In genomic region chr6:35084927-35085326, GRCm38 (mm10) we compare ENCODE assay signal across 16 mouse cellular contexts. TPM values are rescaled to one million over a fixed set of nuclear protein-coding genes. Genes with fewer than 3 reads are reported as not detected.
DNase-seq lines count a peak whose midpoint lies in the region; ATAC-seq lines count a peak whose summit lies in the region.
"Had no signal": no experiment of that assay in that cellular context is flagged by ENCODE, and none has a peak within 500 bp of the region (broad histone marks: within the 10 kb centered on the region; RNA-seq: fewer than 3 reads in every experiment).

No protein-coding gene starts in this region.

- peak; percentile 7 for DNase-seq in adrenal gland, postnatal 14 days
- DNase-seq in adrenal gland, postnatal 25 days = no peak
- peak; percentile 6 for DNase-seq in gastrocnemius, postnatal 10 days
- no peak for DNase-seq in gastrocnemius, adult 8-10 months (ENCODE audit: low spot score in 2 of 2)
- peak; percentile 20 for DNase-seq in cerebellum, adult 9-10 months
- no peak for DNase-seq in right cerebral cortex, postnatal 10 days (ENCODE audit: low spot score in 2 of 2)
- no peak for DNase-seq in layer of hippocampus, postnatal 25 days (ENCODE audit: extremely low spot score in 1 of 2, low spot score in 1 of 2)
- DNase-seq: adrenal gland, adult 8-10 months; embryo, embryonic 11 days; heart, adult 18-20 months; kidney, adult 11 months; kidney, postnatal 4 days; lung, postnatal 4 days; thymus, adult 2 months had no signal

- ATAC-seq in erythroblast, adult 5-6 weeks (replicated peaks; ENCODE audit: low FRiP score, poor library complexity, severe bottlenecking) = peak; percentile 49
- ATAC-seq: activated CD4-positive, CD25-positive, alpha-beta regulatory T cell, adult 4 months had no signal

RNA-seq across cellular contexts. Expression of gene Cnot4, which starts 48.6 kb away (rescaled TPM):
- total RNA-seq in adrenal gland, postnatal 14 days (2021) = 24.2 and 24.7 TPM in 2 replicates
- 25.0 and 35.4 TPM in 2 replicates for total RNA-seq in adrenal gland, postnatal 25 days (2021)
- 10 to 100 TPM; 18.4 to 25.2 TPM for total RNA-seq in gastrocnemius, postnatal 10 days (2021)
- total RNA-seq in gastrocnemius, adult 8-10 months (2022) = 10 to 100 TPM; 25.7 to 29.1 (median 26.4) TPM
- 55.8 and 71.1 TPM in 2 replicates for total RNA-seq in erythroblast, adult 5-6 weeks (2015; ENCODE audit: low replicate concordance)
- total RNA-seq in erythroblast, adult 5-6 weeks (2017; ENCODE audit: low replicate concordance) = 36.7 and 42.4 TPM in 2 replicates
- 10 to 100 TPM; 46.1 to 50.2 TPM for total RNA-seq in layer of hippocampus, postnatal 25 days (2021)

Comparison
In these comparisons a context has a peak if more than half of its experiments do, and no peak if none do; other contexts are left out.
1. DNase-seq: peak in adrenal gland, postnatal 14 days (single experiment), gastrocnemius, postnatal 10 days (single experiment) and cerebellum, adult 9-10 months (single experiment); none in adrenal gland, postnatal 25 days (single experiment), gastrocnemius, adult 8-10 months (0 of 2), right cerebral cortex, postnatal 10 days (0 of 2) and layer of hippocampus, postnatal 25 days (0 of 2).